Mouse (Mus musculus): ENCODE measurements around the gene Itpr1. TPM values are rescaled to one million over a fixed set of nuclear protein-coding genes. Genes with fewer than 3 reads are reported as not detected.

Gene Itpr1
- polyA plus RNA-seq, 1 experiment from 2014 or later = 15.6 TPM

DNA sequence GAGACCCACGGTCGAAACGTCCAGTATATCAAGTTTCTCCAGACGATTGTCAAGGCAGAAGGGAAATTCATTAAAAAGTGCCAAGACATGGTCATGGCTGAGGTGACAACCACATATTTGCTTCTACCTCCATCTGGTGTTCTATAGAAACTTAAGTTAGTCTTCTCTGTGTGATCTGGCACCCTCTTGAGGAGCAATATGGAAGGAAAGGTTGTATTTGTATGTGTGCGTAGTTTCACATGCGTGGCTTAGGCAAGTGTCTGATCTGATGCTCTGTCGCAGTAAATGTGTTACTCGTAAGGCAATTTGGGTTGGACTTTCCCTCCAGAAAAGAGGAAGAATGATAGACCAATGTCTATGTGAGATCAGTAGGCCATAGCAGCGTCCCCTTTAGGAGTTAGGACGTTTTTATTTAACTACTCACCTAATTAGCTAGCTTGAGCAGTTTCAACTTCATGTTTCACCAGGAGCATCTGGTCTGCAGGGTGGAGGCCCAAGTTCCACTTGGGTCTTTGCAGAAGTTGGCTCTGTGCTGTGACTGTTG lies 188.6 kb downstream of the Itpr1 start:
- H3K36me3 ChIP-seq (ENCODE audit: control insufficient read depth, insufficient read depth, low read length) = peaks cover 59% of the 10 kb centered on the region
- ATAC-seq (replicated peaks; ENCODE audit: low FRiP score, low TSS enrichment, low read depth) = no peak
- WGBS = 90% methylated on average over 10 of the region's 10 CpGs

DNA sequence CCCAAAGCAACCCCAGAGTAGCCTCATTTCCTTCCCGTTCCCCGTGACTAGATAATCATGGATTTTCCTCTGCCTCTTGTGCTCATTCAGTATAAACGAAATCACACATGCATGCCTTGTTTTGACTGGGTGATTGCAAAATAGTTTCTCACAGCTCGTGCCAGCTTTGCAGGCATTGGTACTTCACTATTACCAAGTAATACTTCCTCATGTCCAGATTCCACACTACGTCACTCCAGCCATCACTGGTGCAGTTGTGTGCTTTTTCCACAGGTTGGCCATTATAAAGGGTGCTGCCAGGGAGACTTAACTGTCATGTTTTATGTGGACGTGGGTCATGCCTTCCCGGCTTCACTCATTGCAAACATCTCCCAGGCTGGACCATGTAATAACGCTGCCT lies 191.8 kb downstream of the Itpr1 start:
- Histone ChIP-seq H3K9ac (ENCODE audit: low read length) (no peak overlapping the region), H3K4me1 (replicated peaks; ENCODE audit: control insufficient read depth, insufficient read depth, low read length) (no peaks in the 10 kb centered on the region), H3K4me2 (ENCODE audit: low read length) (no peak overlapping the region), H3K9me3 (ENCODE audit: control insufficient read depth, low read length) (no peaks in the 10 kb centered on the region), H3K27ac (ENCODE audit: low read depth) (no peak overlapping the region), H3K27me3 (replicated peaks; ENCODE audit: control insufficient read depth, insufficient read depth, low read length) (no peaks in the 10 kb centered on the region), H3K36me3 (ENCODE audit: control insufficient read depth, insufficient read depth, low read length) (peaks cover 49% of the 10 kb centered on the region), H3K4me3 (ENCODE audit: low read depth, low read length) (no peak overlapping the region)
- ATAC-seq (replicated peaks; ENCODE audit: low FRiP score, low TSS enrichment, low read depth) (no peak), DNase-seq (ENCODE audit: low spot score) (no peak)
- 89% methylated on average over 8 of the region's 8 CpGs for WGBS

More for the DNA sequence above, 188.6 kb downstream of the Itpr1 start:
- H3K9ac ChIP-seq (ENCODE audit: low read length) = no peak overlapping the region
- H3K9me3 ChIP-seq (ENCODE audit: control insufficient read depth, low read length) = no peaks in the 10 kb centered on the region
- no peaks in the 10 kb centered on the region for H3K27me3 ChIP-seq (replicated peaks; ENCODE audit: control insufficient read depth, insufficient read depth, low read length)
- H3K4me3 ChIP-seq (ENCODE audit: low read depth, low read length) = no peak overlapping the region
- no peak for DNase-seq (ENCODE audit: low spot score)
- no peak overlapping the region for H3K4me2 ChIP-seq (ENCODE audit: low read length)
- H3K27ac ChIP-seq (ENCODE audit: low read depth) = no peak overlapping the region
- no peaks in the 10 kb centered on the region for H3K4me1 ChIP-seq (replicated peaks; ENCODE audit: control insufficient read depth, insufficient read depth, low read length)

DNA sequence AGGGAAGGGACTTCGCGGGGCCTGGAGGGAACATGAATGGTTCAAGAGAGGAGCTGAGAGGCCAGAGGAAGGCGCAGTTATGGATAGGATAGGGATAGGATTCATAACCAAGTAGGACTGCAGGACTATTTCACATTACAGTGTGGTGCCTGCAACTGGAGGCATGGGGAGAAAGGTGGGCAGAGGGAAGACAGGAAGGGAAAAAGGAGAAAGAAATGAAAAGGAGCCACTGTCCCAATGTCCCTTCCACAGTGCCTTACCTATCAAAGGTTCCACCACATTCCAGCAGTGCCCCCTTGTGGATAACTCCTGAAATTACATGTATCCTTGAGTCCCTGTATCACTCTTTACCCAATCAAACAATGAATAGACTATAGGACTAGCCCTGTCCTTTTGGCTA lies 195.2 kb downstream of the Itpr1 start:
- H3K27me3 ChIP-seq (replicated peaks; ENCODE audit: control insufficient read depth, insufficient read depth, low read length) = no peaks in the 10 kb centered on the region
- no peak overlapping the region for H3K4me3 ChIP-seq (ENCODE audit: low read depth, low read length)
- no peaks in the 10 kb centered on the region for H3K4me1 ChIP-seq (replicated peaks; ENCODE audit: control insufficient read depth, insufficient read depth, low read length)
- no peak overlapping the region for H3K4me2 ChIP-seq (ENCODE audit: low read length)
- 98% methylated on average over 3 of the region's 3 CpGs for WGBS
- peaks cover 44% of the 10 kb centered on the region for H3K36me3 ChIP-seq (ENCODE audit: control insufficient read depth, insufficient read depth, low read length)
- H3K9me3 ChIP-seq (ENCODE audit: control insufficient read depth, low read length) = no peaks in the 10 kb centered on the region
- no peak overlapping the region for H3K27ac ChIP-seq (ENCODE audit: low read depth)
- 0 out of 2 replicates have a peak, but pooled peaks have one; percentile 30 for ATAC-seq (replicated peaks; ENCODE audit: low FRiP score, low TSS enrichment, low read depth)
- no peak overlapping the region for H3K9ac ChIP-seq (ENCODE audit: low read length)
- peak; percentile 63 for DNase-seq (ENCODE audit: low spot score)

DNA sequence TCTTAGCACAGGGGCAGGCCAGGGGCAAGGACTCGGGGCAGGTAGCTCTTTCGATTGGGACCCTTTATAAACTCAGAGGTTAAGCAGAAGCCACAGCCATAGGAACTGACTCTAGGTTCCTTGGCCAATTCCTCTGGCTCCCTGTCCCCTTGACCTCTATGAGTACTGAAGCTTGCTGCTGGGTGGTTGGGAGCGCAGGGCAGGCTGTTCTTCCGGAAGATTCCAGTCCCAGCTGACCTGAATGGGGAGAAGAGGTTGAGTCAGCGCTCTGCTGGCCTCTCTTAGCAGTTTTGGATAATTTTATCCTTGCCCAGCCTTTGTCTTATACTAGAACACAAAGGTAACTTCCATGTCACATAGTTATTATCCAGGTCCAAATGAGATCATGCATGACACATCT lies 195.8 kb downstream of the Itpr1 start:
- ATAC-seq (replicated peaks; ENCODE audit: low FRiP score, low TSS enrichment, low read depth) (0 out of 2 replicates have a peak, but pooled peaks have one; percentile 8), DNase-seq (ENCODE audit: low spot score) (no peak)
- H3K4me3 ChIP-seq (ENCODE audit: low read depth, low read length) = no peak overlapping the region
- no peak overlapping the region for H3K27ac ChIP-seq (ENCODE audit: low read depth)
- peaks cover 42% of the 10 kb centered on the region for H3K36me3 ChIP-seq (ENCODE audit: control insufficient read depth, insufficient read depth, low read length)
- WGBS = 94% methylated on average over 5 of the region's 5 CpGs
- H3K27me3 ChIP-seq (replicated peaks; ENCODE audit: control insufficient read depth, insufficient read depth, low read length) = no peaks in the 10 kb centered on the region
- no peak overlapping the region for H3K9ac ChIP-seq (ENCODE audit: low read length)
- H3K9me3 ChIP-seq (ENCODE audit: control insufficient read depth, low read length) = no peaks in the 10 kb centered on the region
- H3K4me2 ChIP-seq (ENCODE audit: low read length) = no peak overlapping the region
- H3K4me1 ChIP-seq (replicated peaks; ENCODE audit: control insufficient read depth, insufficient read depth, low read length) = no peaks in the 10 kb centered on the region

DNA sequence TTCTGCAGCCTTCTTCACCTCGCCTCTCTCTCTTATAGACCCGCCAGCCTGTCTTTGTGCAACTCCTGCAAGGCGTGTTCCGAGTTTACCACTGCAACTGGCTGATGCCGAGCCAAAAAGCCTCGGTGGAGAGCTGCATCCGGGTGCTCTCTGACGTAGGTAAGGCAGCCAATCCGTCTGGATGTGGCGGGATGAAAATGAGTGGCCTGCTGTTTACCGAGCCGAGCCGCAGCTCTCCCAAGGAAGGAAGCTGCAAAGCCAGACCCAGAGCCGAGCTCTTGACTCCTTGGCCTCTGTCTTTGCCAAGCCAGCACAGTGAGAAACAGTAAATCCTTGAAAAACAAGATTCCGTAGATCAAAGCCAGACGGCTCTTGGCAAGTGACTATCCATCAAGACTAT lies 197.9 kb downstream of the Itpr1 start:
- H3K27me3 ChIP-seq (replicated peaks; ENCODE audit: control insufficient read depth, insufficient read depth, low read length) = no peaks in the 10 kb centered on the region
- no peak overlapping the region for H3K4me2 ChIP-seq (ENCODE audit: low read length)
- 38% methylated on average over 16 of the region's 16 CpGs for WGBS
- no peaks in the 10 kb centered on the region for H3K9me3 ChIP-seq (ENCODE audit: control insufficient read depth, low read length)
- H3K36me3 ChIP-seq (ENCODE audit: control insufficient read depth, insufficient read depth, low read length) = peaks cover 47% of the 10 kb centered on the region
- H3K4me3 ChIP-seq (ENCODE audit: low read depth, low read length) = no peak overlapping the region
- no peak overlapping the region for H3K9ac ChIP-seq (ENCODE audit: low read length)
- DNase-seq (ENCODE audit: low spot score) = no peak
- no peak overlapping the region for H3K27ac ChIP-seq (ENCODE audit: low read depth)
- no peak for ATAC-seq (replicated peaks; ENCODE audit: low FRiP score, low TSS enrichment, low read depth)
- no peaks in the 10 kb centered on the region for H3K4me1 ChIP-seq (replicated peaks; ENCODE audit: control insufficient read depth, insufficient read depth, low read length)

DNA sequence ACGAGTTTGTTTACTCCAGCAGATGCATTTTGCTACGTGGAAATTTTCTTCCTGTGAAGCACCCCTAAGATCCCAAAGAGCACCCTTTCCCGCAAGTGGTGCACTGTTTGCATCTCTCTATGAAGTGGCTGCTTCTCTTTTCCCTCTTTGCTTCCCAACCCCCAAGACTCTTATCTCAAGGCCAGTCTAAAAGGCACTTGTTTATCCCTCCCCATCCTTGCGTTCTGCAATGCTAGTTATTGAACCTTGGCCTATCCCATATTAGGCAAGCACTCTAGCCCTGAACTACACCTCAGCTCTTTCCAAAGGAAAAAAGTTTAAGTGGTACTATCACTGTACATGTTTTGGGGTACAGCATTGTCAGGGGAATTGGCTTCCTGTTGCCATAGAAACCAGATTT lies 198.3 kb downstream of the Itpr1 start:
- H3K36me3 ChIP-seq (ENCODE audit: control insufficient read depth, insufficient read depth, low read length) = peaks cover 45% of the 10 kb centered on the region
- WGBS = 46% methylated on average over 4 of the region's 4 CpGs
- H3K27me3 ChIP-seq (replicated peaks; ENCODE audit: control insufficient read depth, insufficient read depth, low read length) = no peaks in the 10 kb centered on the region
- no peak overlapping the region for H3K4me3 ChIP-seq (ENCODE audit: low read depth, low read length)
- no peak for ATAC-seq (replicated peaks; ENCODE audit: low FRiP score, low TSS enrichment, low read depth)
- H3K27ac ChIP-seq (ENCODE audit: low read depth) = no peak overlapping the region
- no peak overlapping the region for H3K9ac ChIP-seq (ENCODE audit: low read length)
- H3K4me1 ChIP-seq (replicated peaks; ENCODE audit: control insufficient read depth, insufficient read depth, low read length) = no peaks in the 10 kb centered on the region
- DNase-seq (ENCODE audit: low spot score) = no peak
- no peaks in the 10 kb centered on the region for H3K9me3 ChIP-seq (ENCODE audit: control insufficient read depth, low read length)
- no peak overlapping the region for H3K4me2 ChIP-seq (ENCODE audit: low read length)

DNA sequence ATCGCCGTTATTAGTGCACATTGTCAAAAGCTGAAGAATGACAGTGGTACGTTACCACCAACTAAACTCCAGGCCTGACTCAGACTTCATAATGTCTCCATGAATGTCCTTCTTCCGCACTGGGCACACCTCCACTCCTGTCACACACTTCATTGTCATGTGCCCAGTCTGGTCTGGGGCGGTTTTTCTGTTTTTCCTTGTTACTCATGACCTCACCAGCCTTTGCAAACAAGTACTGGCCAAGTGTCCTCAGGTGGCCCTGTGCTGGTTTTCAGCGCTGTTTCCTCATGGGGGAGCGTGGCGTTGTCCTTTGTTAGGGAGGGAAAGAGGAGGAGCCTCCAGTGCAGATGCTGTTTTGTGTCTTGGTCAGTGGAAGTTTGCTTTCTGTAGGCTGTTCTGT lies 200.1 kb downstream of the Itpr1 start:
- DNase-seq (ENCODE audit: low spot score) = no peak
- no peak for ATAC-seq (replicated peaks; ENCODE audit: low FRiP score, low TSS enrichment, low read depth)
- H3K4me1 ChIP-seq (replicated peaks; ENCODE audit: control insufficient read depth, insufficient read depth, low read length) = no peaks in the 10 kb centered on the region
- peaks cover 46% of the 10 kb centered on the region for H3K36me3 ChIP-seq (ENCODE audit: control insufficient read depth, insufficient read depth, low read length)
- H3K27me3 ChIP-seq (replicated peaks; ENCODE audit: control insufficient read depth, insufficient read depth, low read length) = no peaks in the 10 kb centered on the region
- H3K9ac ChIP-seq (ENCODE audit: low read length) = no peak overlapping the region
- 92% methylated on average over 8 of the region's 8 CpGs for WGBS
- H3K4me3 ChIP-seq (ENCODE audit: low read depth, low read length) = no peak overlapping the region
- no peaks in the 10 kb centered on the region for H3K9me3 ChIP-seq (ENCODE audit: control insufficient read depth, low read length)
- no peak overlapping the region for H3K27ac ChIP-seq (ENCODE audit: low read depth)
- H3K4me2 ChIP-seq (ENCODE audit: low read length) = no peak overlapping the region

DNA sequence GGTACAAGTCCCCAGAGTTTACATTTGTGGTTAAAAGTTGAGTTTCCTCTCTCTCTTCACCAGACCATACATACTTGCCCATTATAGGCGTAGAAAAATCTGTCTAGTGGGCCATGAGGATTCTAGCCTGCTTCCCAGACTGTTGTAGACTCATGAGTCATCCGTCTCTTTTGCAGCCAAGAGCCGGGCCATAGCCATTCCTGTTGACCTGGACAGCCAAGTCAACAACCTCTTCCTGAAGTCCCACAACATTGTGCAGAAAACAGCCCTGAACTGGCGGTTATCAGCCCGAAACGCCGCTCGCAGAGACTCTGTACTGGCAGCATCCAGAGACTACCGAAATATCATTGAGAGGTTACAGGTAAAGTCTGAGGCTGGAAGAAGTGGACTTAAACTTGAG lies 200.7 kb downstream of the Itpr1 start:
- Histone ChIP-seq H3K4me2 (ENCODE audit: low read length) (no peak overlapping the region), H3K9ac (ENCODE audit: low read length) (no peak overlapping the region), H3K36me3 (ENCODE audit: control insufficient read depth, insufficient read depth, low read length) (peaks cover 51% of the 10 kb centered on the region), H3K27me3 (replicated peaks; ENCODE audit: control insufficient read depth, insufficient read depth, low read length) (no peaks in the 10 kb centered on the region), H3K27ac (ENCODE audit: low read depth) (no peak overlapping the region), H3K4me3 (ENCODE audit: low read depth, low read length) (no peak overlapping the region), H3K9me3 (ENCODE audit: control insufficient read depth, low read length) (no peaks in the 10 kb centered on the region), H3K4me1 (replicated peaks; ENCODE audit: control insufficient read depth, insufficient read depth, low read length) (no peaks in the 10 kb centered on the region)
- ATAC-seq (replicated peaks; ENCODE audit: low FRiP score, low TSS enrichment, low read depth) = no peak
- no peak for DNase-seq (ENCODE audit: low spot score)
- WGBS = 93% methylated on average over 9 of the region's 9 CpGs

DNA sequence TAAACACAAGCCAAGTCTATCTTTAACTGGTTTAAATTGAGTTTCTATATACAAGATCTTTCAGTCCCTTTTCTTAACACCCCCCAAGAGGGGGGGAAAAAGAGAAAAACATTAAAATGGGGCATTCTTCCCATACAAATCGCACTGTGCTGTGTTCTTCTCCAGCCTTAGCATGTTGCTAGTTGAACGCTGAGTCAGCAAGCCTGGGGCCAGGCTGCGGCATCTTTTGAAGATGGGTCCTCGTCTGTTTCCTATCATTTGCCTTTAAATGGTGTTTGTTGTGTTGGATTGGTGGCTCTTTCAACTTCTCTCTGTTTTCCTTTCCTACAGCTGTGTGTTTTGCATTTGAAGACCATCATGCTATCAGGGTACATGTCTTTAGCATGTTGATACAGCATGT lies 203.0 kb downstream of the Itpr1 start:
- no peak overlapping the region for H3K9ac ChIP-seq (ENCODE audit: low read length)
- peaks cover 57% of the 10 kb centered on the region for H3K36me3 ChIP-seq (ENCODE audit: control insufficient read depth, insufficient read depth, low read length)
- H3K27me3 ChIP-seq (replicated peaks; ENCODE audit: control insufficient read depth, insufficient read depth, low read length) = no peaks in the 10 kb centered on the region
- WGBS = 83% methylated on average over 4 of the region's 4 CpGs
- H3K27ac ChIP-seq (ENCODE audit: low read depth) = no peak overlapping the region
- no peak overlapping the region for H3K4me3 ChIP-seq (ENCODE audit: low read depth, low read length)
- no peaks in the 10 kb centered on the region for H3K4me1 ChIP-seq (replicated peaks; ENCODE audit: control insufficient read depth, insufficient read depth, low read length)
- no peak for ATAC-seq (replicated peaks; ENCODE audit: low FRiP score, low TSS enrichment, low read depth)
- DNase-seq (ENCODE audit: low spot score) = no peak
- no peak overlapping the region for H3K4me2 ChIP-seq (ENCODE audit: low read length)
- no peaks in the 10 kb centered on the region for H3K9me3 ChIP-seq (ENCODE audit: control insufficient read depth, low read length)

Measured in intestine, embryonic 14.5 days (tissue).